Mouse (Mus musculus) testis, adult 2 months (tissue): ENCODE measurements around the gene Selenoo.

Source experiments
- CTCF ChIP-seq: fragments of 200-500 bp; IDR thresholded peaks from 2 replicates; pipeline ENCODE4 v1.5.1; 2012; ENCODE audit warnings: low read depth, mild to moderate bottlenecking, inconsistent platforms, low read length, moderate library complexity; ENCODE audit not compliant: control insufficient read depth, insufficient read depth, insufficient replicate concordance
- POLR2A ChIP-seq: fragments of 200-500 bp; IDR thresholded peaks from 2 replicates; pipeline ENCODE4 v1.6.1; 2012; ENCODE audit warnings: low read depth, mild to moderate bottlenecking, inconsistent platforms, low read length, moderate library complexity; ENCODE audit not compliant: control insufficient read depth

DNA sequence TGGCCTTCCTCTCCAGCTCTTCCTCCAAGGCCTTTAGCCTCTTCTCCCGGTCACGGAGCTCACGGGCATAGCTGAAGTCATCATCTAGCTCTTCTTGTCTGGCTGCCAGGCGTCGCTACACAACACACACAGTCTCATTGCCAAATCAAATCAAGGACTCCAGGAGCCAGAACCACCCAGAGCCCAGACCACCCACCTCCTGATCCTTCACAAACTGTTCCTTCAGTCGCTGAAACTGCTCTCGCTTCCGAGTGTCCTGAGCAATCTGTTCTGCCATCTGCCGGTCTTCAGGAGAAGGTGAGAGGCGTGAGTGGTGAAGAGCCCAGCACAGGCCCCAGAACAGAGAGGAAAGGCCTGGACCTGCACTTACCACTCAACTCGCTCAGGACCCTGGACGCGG is 17.2 kb downstream of the Selenoo start:
- TF ChIP-seq CTCF: no peak
- TF ChIP-seq POLR2A: no peak
